Mouse (Mus musculus): Measurements from ENCODE around the gene Fez2.

Gene Fez2

DNA sequence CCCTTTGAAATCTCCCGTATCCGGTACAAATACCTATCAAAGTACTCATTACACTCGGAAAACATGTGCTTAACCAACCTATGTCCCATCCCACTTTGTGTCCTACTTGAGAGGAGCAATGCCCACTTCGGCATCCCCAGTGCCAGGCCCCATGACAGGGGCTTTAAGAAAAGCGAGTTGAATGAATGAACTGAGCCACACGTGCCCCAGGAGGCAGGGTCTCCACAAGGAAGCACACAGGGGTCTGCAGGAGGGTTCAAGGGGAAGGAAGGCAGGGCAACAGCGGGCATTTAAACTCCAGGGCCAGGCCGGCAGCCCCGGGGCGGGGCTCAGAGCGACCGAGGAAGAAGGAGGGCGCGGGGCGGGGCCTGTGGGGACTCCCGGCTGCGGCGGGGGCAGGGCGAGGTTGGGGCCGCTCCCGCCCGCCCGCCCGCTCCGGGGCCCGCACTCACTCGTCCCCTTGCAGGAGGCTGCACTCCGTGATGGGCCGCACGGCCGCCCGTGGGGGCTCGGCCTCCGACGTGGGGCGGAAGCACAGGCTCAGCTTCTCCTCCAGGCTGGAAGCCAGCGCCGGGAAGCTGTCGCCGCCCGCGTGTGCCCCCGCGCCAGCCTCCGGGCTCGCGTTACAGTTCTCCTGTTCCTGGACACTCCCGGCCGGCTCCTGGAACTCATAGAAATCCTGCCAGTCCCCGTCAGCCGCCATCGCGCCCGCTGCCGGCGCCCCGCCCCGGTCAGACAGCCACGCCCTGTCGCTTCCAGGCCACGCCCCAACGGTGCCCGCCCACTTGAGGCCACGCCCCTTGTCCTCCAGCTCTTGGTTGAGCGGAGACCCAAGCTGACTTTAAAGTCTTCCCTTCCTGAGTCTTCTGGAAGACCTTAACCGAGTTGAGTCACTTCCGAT lies at the start of gene Fez2:
Gene Fez2 (minus strand): TSS at position 772 of the 901 bp plus-strand sequence.
- peak; percentile 77 to 89 for DNase-seq (ENCODE audit: low read depth in 1 of 2, low spot score in 2 of 2)

DNA sequence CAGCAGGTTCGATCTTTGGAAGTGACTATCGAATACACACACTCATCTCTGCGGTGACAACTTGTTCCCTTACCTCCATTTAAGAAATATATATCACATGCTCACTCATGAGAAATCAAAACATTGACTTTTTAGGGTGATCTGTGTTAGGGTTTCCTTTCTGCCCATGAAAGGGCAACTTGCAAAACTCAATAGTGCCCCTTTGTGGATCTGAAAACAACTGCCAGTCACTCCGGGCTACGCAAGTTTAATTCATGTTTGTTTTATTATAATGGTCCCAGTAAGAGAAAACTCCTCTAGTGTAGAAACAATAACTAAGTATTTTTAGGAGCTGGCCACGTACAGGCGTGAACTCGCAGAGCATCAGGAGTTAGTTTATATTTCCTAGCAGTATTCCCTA lies 47.5 kb upstream of the Fez2 start:
- no peak for DNase-seq (ENCODE audit: low read depth in 1 of 2, low spot score in 2 of 2)

DNA sequence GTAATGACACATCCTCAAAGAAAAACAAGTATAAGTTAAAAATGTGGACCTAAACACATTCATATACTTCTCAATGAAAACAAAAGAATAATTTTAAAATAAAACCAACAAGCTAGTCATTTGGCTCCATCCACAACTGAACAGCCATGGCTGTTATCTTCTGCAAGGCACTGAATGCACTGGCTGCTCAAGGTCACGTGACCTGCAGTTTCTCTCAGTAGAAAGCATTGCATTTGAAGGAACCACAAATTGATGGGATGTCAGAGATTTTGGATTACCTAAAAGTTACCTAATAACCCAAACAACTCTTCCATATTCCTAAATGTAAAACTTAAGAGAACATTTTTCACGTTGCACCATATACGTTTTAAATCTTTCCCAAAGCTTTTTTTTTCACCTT lies 47.1 kb upstream of the Fez2 start:
- no peak for DNase-seq (ENCODE audit: low read depth in 1 of 2, low spot score in 2 of 2)

GRCm38 (mm10) chr17:78460140-78460539 lies 42.2 kb upstream of the Fez2 start:
- DNase-seq (ENCODE audit: low read depth in 1 of 2, low spot score in 2 of 2), result no peak

- no peak for DNase-seq (ENCODE audit: low read depth in 1 of 2, low spot score in 2 of 2)
Observed at GRCm38 (mm10) chr17:78455556-78455955, 37.6 kb upstream of the Fez2 start.

- peak in 1 of 2 experiments; percentile 32 for DNase-seq (ENCODE audit: low read depth in 1 of 2, low spot score in 2 of 2)
Observed at GRCm38 (mm10) chr17:78455114-78455513, 37.2 kb upstream of the Fez2 start.

GRCm38 (mm10) chr17:78454189-78454977 lies 36.4 kb upstream of the Fez2 start:
- DNase-seq (ENCODE audit: low read depth in 1 of 2, low spot score in 2 of 2), result no peak

GRCm38 (mm10) chr17:78453529-78453928 lies 35.6 kb upstream of the Fez2 start:
- DNase-seq (ENCODE audit: low read depth in 1 of 2, low spot score in 2 of 2), result no peak

DNA sequence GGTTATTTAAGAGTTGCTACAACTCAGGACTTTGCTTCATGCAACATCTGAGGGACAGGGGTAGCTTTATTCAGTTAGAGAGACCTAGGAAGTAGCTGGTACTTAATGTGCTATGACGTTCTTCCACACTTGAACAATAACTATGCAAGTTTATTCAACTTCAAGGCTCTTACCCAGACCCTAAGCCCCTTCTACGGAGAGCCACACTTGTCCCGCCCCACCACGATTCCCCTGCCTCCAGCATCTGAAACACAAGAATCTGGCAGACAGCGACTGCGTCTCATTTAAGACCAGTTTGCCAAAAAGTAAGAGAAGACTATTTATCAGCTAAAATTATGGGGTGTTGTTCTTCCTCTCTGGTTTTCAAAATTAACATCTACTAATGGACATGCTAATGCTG lies 33.9 kb upstream of the Fez2 start:
- DNase-seq (ENCODE audit: low read depth in 1 of 2, low spot score in 2 of 2), result no peak

DNA sequence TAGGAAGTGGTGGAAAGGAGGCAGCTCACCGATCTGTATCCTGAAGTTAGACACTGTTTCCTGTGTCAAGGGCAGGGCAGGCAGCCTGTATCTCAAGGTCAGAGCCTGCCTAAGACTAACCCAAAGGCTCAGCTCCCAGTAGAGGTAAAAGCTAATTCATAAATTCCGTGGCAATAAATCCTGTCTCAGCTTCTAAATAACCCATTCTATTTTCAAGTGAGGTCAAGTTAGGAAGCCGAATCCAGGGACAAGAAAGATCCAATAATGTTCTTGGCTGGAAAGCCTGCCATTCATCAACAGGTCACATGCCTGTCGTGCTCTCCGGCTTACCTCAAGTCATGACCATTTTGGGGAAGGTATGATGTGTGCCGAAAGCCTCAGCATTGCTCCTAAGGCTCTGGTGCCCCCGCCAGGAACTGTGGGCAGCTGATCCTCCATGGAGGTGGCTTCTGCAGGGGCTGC lies 33.4 kb upstream of the Fez2 start:
- no peak for DNase-seq (ENCODE audit: low read depth in 1 of 2, low spot score in 2 of 2)

DNA sequence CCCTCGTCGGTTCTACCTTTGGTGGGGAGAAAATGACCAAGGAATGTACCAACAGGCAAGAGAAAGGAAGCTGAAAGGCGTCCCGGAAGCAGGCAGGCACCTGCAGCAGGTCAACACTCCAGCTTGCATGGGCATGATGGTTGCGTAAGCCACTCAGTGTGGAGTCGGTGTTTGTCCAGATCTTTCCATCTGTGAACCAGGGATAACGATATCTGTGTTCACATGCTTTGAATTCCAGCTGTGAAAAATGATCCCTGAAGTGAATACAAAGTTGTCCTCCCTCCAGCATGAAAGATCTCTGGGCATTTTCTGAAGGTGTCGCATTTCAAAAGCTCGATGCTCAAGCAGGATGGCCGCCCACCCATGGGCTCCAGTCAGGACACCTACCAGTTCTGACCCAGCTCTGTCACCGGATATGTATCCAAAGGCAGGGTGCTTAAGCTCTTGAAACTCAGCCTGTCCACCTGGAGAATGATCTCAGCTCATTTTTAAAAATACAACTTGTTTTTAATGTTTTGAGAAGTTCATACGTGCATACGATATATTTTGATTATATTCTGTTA lies 31.8 kb upstream of the Fez2 start:
- DNase-seq (ENCODE audit: low read depth in 1 of 2, low spot score in 2 of 2), result no peak

DNA sequence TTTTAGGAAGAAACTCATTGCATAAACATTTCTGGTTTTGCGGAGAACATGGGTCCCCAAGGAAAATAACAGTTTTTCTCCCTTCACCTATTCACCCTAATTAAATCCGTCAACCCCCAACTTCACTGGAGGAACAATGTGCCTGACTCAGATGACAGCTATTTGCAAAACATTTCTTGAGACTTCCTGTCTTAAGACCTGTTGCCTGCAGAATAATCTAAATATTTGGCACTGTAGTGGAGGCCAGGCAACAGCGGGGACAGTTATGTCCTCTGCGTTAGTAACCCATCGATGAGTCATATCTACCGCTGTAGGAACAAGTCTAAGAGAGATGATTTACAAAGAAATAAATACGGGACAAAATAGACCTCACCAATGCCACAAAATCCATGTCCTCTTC lies 26.9 kb upstream of the Fez2 start:
- DNase-seq (ENCODE audit: low read depth in 1 of 2, low spot score in 2 of 2), result no peak

DNA sequence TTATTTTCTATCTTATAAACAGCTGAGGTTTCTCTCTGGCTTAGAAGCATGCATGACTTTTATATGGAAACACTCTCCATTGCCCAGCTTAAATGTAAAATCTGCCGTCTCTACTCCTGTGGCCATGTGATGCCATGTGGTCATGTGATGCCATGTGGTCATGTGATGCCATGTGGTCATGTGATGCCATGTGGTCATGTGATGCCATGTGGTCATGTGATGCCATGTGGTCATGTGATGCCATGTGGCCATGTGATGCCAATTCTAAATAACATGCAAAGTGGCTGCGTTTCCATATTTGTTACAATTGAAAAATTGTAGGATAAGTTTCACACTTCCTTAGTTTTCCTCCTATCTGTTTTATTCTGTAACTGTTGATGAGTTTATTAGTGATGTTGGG lies 22.8 kb upstream of the Fez2 start:
- no peak for DNase-seq (ENCODE audit: low read depth in 1 of 2, low spot score in 2 of 2)

- no peak for DNase-seq (ENCODE audit: low read depth in 1 of 2, low spot score in 2 of 2)
Observed at GRCm38 (mm10) chr17:78437161-78437560, 19.2 kb upstream of the Fez2 start.

- no peak for DNase-seq (ENCODE audit: low read depth in 1 of 2, low spot score in 2 of 2)
Observed at GRCm38 (mm10) chr17:78435661-78436060, 17.7 kb upstream of the Fez2 start.

- peak in 1 of 2 experiments; percentile 15 for DNase-seq (ENCODE audit: low read depth in 1 of 2, low spot score in 2 of 2)
Observed at GRCm38 (mm10) chr17:78434746-78435145, 16.8 kb upstream of the Fez2 start.

DNA sequence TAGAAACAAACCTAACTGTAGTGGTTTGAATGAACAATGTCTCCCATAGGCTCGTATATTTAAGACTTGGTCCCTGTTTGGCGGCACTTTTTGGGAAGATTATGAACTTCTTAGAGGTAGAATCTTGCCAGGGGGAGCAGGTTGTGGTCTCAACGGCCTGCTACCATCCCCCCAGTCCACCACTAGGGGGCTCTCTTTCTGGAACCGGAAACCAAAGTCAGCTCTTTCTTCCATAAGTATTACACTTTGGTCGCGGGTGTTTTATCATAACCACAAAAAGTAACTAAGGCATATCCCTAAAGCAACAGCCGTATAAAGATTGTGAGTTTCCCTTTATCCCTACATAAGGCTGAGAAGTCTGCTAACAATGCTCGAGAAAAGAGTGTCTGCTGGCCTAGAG lies 12.4 kb upstream of the Fez2 start:
- no peak for DNase-seq (ENCODE audit: low read depth in 1 of 2, low spot score in 2 of 2)

GRCm38 (mm10) chr17:78429051-78429450 lies 11.1 kb upstream of the Fez2 start:
- DNase-seq (ENCODE audit: low read depth in 1 of 2, low spot score in 2 of 2), result no peak

DNA sequence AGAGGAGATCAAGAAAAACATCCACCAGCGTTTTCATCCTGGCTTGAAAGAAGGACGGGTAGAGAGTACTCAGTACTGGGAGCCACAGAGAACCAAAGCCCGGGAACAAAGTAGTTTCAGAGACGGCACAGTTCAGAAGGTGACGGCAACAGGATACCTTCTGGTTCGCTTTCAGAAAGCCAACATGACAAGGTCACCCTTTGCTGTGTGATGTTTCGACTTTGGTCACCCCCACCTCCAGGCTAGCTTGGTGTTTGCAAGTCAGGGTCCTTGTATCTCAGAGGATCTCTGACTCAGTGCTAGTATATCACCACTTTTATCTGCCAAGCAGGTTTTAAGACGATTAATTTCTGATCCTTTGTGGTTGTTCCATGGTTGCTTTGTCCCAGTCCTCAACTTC lies 7.1 kb upstream of the Fez2 start:
- no peak for DNase-seq (ENCODE audit: low read depth in 1 of 2, low spot score in 2 of 2)

- DNase-seq (ENCODE audit: low read depth in 1 of 2, low spot score in 2 of 2), result no peak
Observed at GRCm38 (mm10) chr17:78419216-78419615, 1.3 kb upstream of the Fez2 start.

- DNase-seq (ENCODE audit: low read depth in 1 of 2, low spot score in 2 of 2), result no peak
Observed at GRCm38 (mm10) chr17:78415255-78415654, 2.7 kb downstream of the Fez2 start.

DNA sequence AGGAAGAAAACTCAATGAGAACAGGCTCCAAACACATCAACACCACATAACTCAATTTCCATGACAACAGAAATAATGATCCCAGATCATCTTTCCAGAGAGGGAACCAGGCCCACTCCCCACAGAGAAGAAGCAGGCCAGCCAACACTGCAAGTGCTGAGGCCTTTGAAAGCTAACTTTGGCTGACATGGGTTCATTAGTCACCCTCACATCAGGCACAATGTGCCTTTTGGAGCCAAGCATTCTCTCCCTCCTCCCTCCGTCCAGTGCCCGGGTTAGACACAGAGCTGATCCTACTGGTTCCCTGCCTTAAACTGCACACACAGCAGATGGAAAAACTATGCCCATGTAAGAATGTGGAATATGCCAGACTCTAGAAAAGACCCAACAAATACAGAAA lies 8.1 kb downstream of the Fez2 start:
- no peak for DNase-seq (ENCODE audit: low read depth in 1 of 2, low spot score in 2 of 2)
